Mouse (Mus musculus) embryonic facial prominence, embryonic 15.5 days (tissue): ENCODE data around the gene Cpm. TPM values are rescaled to one million over a fixed set of nuclear protein-coding genes. Genes with fewer than 3 reads are reported as not detected.
"Not testable (repeated sequence)": the region's sequence is repeated elsewhere in the genome, so short reads cannot be mapped to it uniquely, and the experiment has no call there.

ENCODE experiments used
- ATAC-seq: fragments of 200-750 bp; cut with Nextera tagmentation; 2 replicates; pipeline ENCODE4 v1.8.0; 2017; ENCODE audit warnings: low read depth, moderate TSS enrichment; ENCODE audit not compliant: insufficient number of reproducible peaks, low FRiP score, low TSS enrichment
- H3K27ac ChIP-seq: fragments of 300-500 bp; sonication (generic); replicated peaks from 2 replicates; pipeline ENCODE4 v1.5.1; 2015; ENCODE audit warnings: mild to moderate bottlenecking, inconsistent platforms
- H3K27me3 ChIP-seq: fragments of 300-500 bp; sonication (generic); 2 replicates; pipeline ENCODE4 v1.6.1; 2015; ENCODE audit warnings: inconsistent platforms
- H3K36me3 ChIP-seq: fragments of 300-500 bp; sonication (generic); 2 replicates; pipeline ENCODE4 v1.6.1; 2015; ENCODE audit warnings: mild to moderate bottlenecking, inconsistent platforms
- H3K4me1 ChIP-seq: fragments of 300-500 bp; sonication (generic); 2 replicates; pipeline ENCODE4 v1.6.1; 2015; ENCODE audit warnings: inconsistent platforms
- H3K4me2 ChIP-seq: fragments of 300-500 bp; sonication (generic); replicated peaks from 2 replicates; pipeline ENCODE4 v1.6.1; 2015; ENCODE audit warnings: mild to moderate bottlenecking, inconsistent platforms
- H3K4me3 ChIP-seq: fragments of 300-500 bp; sonication (generic); replicated peaks from 2 replicates; pipeline ENCODE4 v1.5.1; 2015; ENCODE audit warnings: mild to moderate bottlenecking, inconsistent platforms
- H3K9ac ChIP-seq: fragments of 300-500 bp; sonication (generic); 2 replicates; pipeline ENCODE4 v1.6.1; 2015; ENCODE audit warnings: inconsistent platforms
- H3K9me3 ChIP-seq: fragments of 300-500 bp; sonication (generic); replicated peaks from 2 replicates; pipeline ENCODE4 v1.6.1; 2016; ENCODE audit warnings: inconsistent platforms
- WGBS: fragments of 180-500 bp; shearing (Covaris S2); methylation state at CpG from one replicate; pipeline ENCODE4 v1.1.7; 2015; 5-methylcytosine and 5-hydroxymethylcytosine counted together
- polyA plus RNA-seq: library from polyadenylated mRNA; unstranded; fragments of >200 nt; fragmentation: Nextera tagmentation; extraction: Ambion mirVana; gene quantifications from 2 replicates; pipeline ENCODE4 v1.2.1, GENCODE M21; 2015

Gene Cpm
- polyA plus RNA-seq, 1 experiment from 2014 or later = 68.7 TPM

GRCm38 (mm10) chr10:117610160-117610764 lies 19.0 kb upstream of the Cpm start:
- Histone ChIP-seq H3K36me3 (no peaks in the 10 kb centered on the region), H3K27ac (no peak overlapping the region), H3K4me2 (no peak overlapping the region), H3K4me1 (no peaks in the 10 kb centered on the region), H3K9ac (no peak overlapping the region), H3K9me3 (no peaks in the 10 kb centered on the region), H3K27me3 (no peaks in the 10 kb centered on the region), H3K4me3 (no peak overlapping the region)
- ATAC-seq = no peak
- 87% methylated on average over 5 of the region's 5 CpGs for WGBS

DNA sequence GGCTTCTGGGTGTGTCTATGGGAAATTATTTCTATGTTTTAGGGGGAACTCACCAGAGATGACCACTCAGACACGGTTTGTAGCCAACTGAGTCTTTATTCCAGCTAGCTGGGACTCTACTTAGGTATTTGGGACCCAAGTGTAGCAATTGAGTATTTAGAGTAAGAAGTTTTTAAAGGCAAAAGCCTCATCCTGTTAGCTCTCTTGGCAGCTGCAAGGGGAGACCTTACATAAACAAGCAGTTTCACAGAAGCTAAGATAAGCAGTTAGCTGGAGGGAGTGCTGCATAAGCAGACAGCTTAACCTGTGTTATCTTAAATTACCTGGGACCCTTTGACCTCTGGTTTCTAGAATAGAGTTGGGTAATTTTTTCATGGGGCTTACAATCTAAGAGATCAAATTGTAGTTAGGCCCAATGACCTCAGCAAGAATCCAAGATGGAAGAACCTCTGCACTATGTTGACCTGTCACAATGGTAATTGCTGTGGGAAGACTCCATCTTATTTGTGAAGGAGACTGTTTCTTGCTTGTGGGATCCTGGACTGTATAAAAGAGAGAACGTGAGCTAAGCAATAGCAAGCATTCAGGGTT lies 18.4 kb upstream of the Cpm start:
- ATAC-seq = no peak
- Histone ChIP-seq H3K4me1 (no peaks in the 10 kb centered on the region), H3K4me2 (no peak overlapping the region), H3K27me3 (no peaks in the 10 kb centered on the region), H3K27ac (no peak overlapping the region), H3K36me3 (no peaks in the 10 kb centered on the region), H3K9me3 (no peaks in the 10 kb centered on the region), H3K9ac (no peak overlapping the region), H3K4me3 (no peak overlapping the region)
- WGBS = 86% methylated on average over 2 of the region's 2 CpGs

- no peak overlapping the region for H3K4me3 ChIP-seq
Measured at GRCm38 (mm10) chr10:117611503-117611902, 17.8 kb upstream of the Cpm start.

DNA sequence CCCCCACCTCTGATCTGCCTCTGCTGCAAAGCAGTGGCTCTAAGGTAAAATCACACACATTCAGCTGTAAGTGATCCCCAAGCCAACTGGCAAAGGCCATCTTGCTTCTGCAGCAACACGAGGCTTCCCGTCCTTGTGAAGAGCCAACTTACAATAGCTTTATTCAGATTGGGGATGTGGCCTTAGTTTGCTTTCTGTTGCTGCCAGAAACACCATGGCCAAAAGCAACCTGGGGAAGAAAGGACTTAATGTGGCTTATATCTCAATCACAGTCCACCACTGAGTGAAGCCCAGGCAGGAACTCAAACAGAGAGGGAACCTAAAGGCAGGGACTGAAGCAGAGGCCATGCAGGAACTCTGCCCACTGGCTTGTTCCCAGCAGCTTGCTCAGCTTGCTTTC lies 17.3 kb upstream of the Cpm start:
- WGBS = 60% methylated on average over 2 of the region's 2 CpGs
- H3K4me3 ChIP-seq = no peak overlapping the region

More at GRCm38 (mm10) chr10:117611503-117611902, 17.8 kb upstream of the Cpm start:
- Histone ChIP-seq H3K36me3 (no peaks in the 10 kb centered on the region), H3K9ac (no peak overlapping the region), H3K9me3 (no peaks in the 10 kb centered on the region), H3K27ac (no peak overlapping the region), H3K4me1 (no peaks in the 10 kb centered on the region), H3K4me2 (no peak overlapping the region), H3K27me3 (no peaks in the 10 kb centered on the region)
- ATAC-seq = no peak
- 90% methylated on average over 2 of the region's 2 CpGs for WGBS

GRCm38 (mm10) chr10:117612621-117613584 lies 16.4 kb upstream of the Cpm start:
- H3K36me3 ChIP-seq = no peaks in the 10 kb centered on the region
- 71% methylated on average over 8 of the region's 8 CpGs for WGBS
- no peak overlapping the region for H3K4me2 ChIP-seq
- H3K9ac ChIP-seq = no peak overlapping the region
- H3K9me3 ChIP-seq = no peaks in the 10 kb centered on the region
- no peak for ATAC-seq
- H3K27me3 ChIP-seq = no peaks in the 10 kb centered on the region
- no peak overlapping the region for H3K27ac ChIP-seq
- no peaks in the 10 kb centered on the region for H3K4me1 ChIP-seq
- no peak overlapping the region for H3K4me3 ChIP-seq

More for the DNA sequence above, 17.3 kb upstream of the Cpm start:
- ATAC-seq = no peak
- Histone ChIP-seq H3K9me3 (no peaks in the 10 kb centered on the region), H3K27me3 (no peaks in the 10 kb centered on the region), H3K36me3 (no peaks in the 10 kb centered on the region), H3K4me2 (no peak overlapping the region), H3K9ac (no peak overlapping the region), H3K27ac (no peak overlapping the region), H3K4me1 (no peaks in the 10 kb centered on the region)

- no peak overlapping the region for H3K4me2 ChIP-seq
- H3K9me3 ChIP-seq = no peaks in the 10 kb centered on the region
- ATAC-seq = no peak
- WGBS = 81% methylated on average over 6 of the region's 6 CpGs
- no peaks in the 10 kb centered on the region for H3K36me3 ChIP-seq
- no peaks in the 10 kb centered on the region for H3K27me3 ChIP-seq
- no peak overlapping the region for H3K9ac ChIP-seq
- no peaks in the 10 kb centered on the region for H3K4me1 ChIP-seq
- no peak overlapping the region for H3K4me3 ChIP-seq
- H3K27ac ChIP-seq = no peak overlapping the region
Measured at GRCm38 (mm10) chr10:117613960-117614359, 15.3 kb upstream of the Cpm start.

- H3K4me2 ChIP-seq = no peak overlapping the region
- H3K4me1 ChIP-seq = no peaks in the 10 kb centered on the region
- H3K4me3 ChIP-seq = no peak overlapping the region
- 83% methylated on average over 3 of the region's 3 CpGs for WGBS
- no peak for ATAC-seq
- H3K36me3 ChIP-seq = no peaks in the 10 kb centered on the region
- no peaks in the 10 kb centered on the region for H3K9me3 ChIP-seq
- H3K27me3 ChIP-seq = no peaks in the 10 kb centered on the region
- H3K9ac ChIP-seq = no peak overlapping the region
- no peak overlapping the region for H3K27ac ChIP-seq
Measured at GRCm38 (mm10) chr10:117614387-117614786, 14.9 kb upstream of the Cpm start.

DNA sequence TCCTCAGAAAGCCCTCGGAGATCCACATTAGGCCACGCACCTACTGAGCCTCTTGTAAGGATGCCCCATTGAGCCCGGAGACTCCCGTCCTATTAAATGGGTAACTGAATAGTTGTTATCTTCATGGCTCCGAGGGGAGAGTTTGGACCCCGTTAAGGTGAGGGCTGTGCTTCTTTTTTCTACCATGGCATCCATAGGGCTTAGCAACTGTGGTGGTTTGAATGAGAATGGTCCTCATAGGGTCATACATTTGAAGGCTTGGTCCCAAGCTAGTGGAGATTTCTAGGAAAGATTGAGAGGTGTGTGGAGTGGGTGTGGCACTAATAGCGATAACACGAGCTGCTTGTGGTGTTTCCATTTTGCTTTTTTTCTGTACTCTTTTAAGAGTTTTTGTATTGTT lies 14.1 kb upstream of the Cpm start:
- no peak overlapping the region for H3K4me3 ChIP-seq
- no peaks in the 10 kb centered on the region for H3K9me3 ChIP-seq
- no peak overlapping the region for H3K4me2 ChIP-seq
- H3K27ac ChIP-seq = no peak overlapping the region
- WGBS = 91% methylated on average over 8 of the region's 8 CpGs
- H3K36me3 ChIP-seq = no peaks in the 10 kb centered on the region
- no peak for ATAC-seq
- no peak overlapping the region for H3K9ac ChIP-seq
- no peaks in the 10 kb centered on the region for H3K4me1 ChIP-seq
- no peaks in the 10 kb centered on the region for H3K27me3 ChIP-seq

GRCm38 (mm10) chr10:117615746-117616145 lies 13.6 kb upstream of the Cpm start:
- ATAC-seq = no peak
- Histone ChIP-seq H3K27ac (no peak overlapping the region), H3K27me3 (no peaks in the 10 kb centered on the region), H3K4me2 (no peak overlapping the region), H3K4me1 (no peaks in the 10 kb centered on the region), H3K9me3 (no peaks in the 10 kb centered on the region), H3K4me3 (no peak overlapping the region), H3K9ac (no peak overlapping the region), H3K36me3 (no peaks in the 10 kb centered on the region)
- WGBS = 76% methylated on average over 4 of the region's 4 CpGs

- H3K4me2 ChIP-seq = no peak overlapping the region
- H3K9me3 ChIP-seq = no peaks in the 10 kb centered on the region
- no peaks in the 10 kb centered on the region for H3K4me1 ChIP-seq
- no peak for ATAC-seq
- no peaks in the 10 kb centered on the region for H3K36me3 ChIP-seq
- no peaks in the 10 kb centered on the region for H3K27me3 ChIP-seq
- no peak overlapping the region for H3K4me3 ChIP-seq
- no peak overlapping the region for H3K9ac ChIP-seq
- WGBS = 91% methylated on average over 6 of the region's 6 CpGs
- no peak overlapping the region for H3K27ac ChIP-seq
Measured at GRCm38 (mm10) chr10:117616191-117616680, 13.1 kb upstream of the Cpm start.

DNA sequence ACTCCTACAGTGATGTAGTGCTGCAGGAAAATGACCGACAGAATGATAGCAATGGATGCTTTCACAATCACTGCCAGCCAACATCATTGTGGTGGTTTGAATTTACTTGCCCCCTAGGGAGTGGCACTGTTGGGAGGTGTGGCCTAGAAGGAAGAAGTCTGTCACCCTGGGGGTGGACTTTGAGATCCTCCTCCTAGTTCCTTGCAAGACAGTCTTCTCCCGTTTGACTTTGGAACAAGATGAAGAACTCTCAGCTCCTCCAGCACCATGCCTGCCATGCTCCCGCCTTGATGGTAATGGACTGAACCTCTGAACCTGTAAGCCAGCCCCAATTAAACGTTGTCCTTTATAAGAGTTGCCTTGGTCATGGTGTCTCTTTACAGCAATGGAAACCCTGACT lies 12.5 kb upstream of the Cpm start:
- 72% methylated on average over 4 of the region's 4 CpGs for WGBS
- H3K4me2 ChIP-seq, H3K27me3 ChIP-seq, H3K4me3 ChIP-seq, H3K9me3 ChIP-seq, H3K4me1 ChIP-seq, ATAC-seq, H3K27ac ChIP-seq, H3K36me3 ChIP-seq, H3K9ac ChIP-seq: not testable (repeated sequence)
